Mouse (Mus musculus) C2C12 (cell line): ENCODE results near the gene Ppp2r3c.

ENCODE experiments used
- CTCF ChIP-seq: IDR thresholded peaks from one replicate; pipeline ENCODE4 v1.5.1; 2011; ENCODE audit not compliant: control insufficient read depth, insufficient read depth, insufficient read length
- USF1 ChIP-seq: IDR thresholded peaks from one replicate; pipeline ENCODE4 v1.6.1; 2011; ENCODE audit warnings: low read depth, mild to moderate bottlenecking, control low read depth, moderate library complexity

DNA sequence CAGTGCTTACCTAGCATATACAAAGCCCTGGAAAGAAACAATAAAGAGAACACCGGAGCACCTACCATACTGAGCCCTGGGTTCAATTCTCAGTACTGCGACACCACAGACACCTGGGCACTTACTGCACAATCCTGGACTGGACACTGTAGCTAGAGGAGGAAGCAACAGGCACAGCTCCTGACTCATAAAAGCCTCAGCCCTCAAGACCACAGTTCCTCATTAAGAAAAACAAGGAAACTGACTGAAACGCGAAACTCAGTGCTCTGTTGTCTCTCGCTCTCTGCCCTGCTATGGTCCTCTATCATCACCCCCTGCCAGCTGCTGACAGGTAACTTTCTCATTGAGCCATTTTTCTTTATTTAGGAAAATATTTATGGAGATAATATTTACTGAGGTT lies 3.5 kb downstream of the Ppp2r3c start, which contains the start of gene 1110008L16Rik:
- TF ChIP-seq USF1 = no peak
- no peak for TF ChIP-seq CTCF
